Mouse (Mus musculus): ENCODE measurements around the gene Leng9. TPM values are rescaled to one million over a fixed set of nuclear protein-coding genes. Genes with fewer than 3 reads are reported as not detected.
A peak's percentile ranks its signal among the peaks of the same experiment; 100 is the strongest.
"Not testable (repeated sequence)": the region's sequence is repeated elsewhere in the genome, so short reads cannot be mapped to it uniquely, and the experiment has no call there.

Leng9 gene
- 3.6 and 4.3 TPM in 2 replicates for polyA plus RNA-seq (2015; fragmentation: Nextera tagmentation; extraction: Ambion mirVana)

DNA sequence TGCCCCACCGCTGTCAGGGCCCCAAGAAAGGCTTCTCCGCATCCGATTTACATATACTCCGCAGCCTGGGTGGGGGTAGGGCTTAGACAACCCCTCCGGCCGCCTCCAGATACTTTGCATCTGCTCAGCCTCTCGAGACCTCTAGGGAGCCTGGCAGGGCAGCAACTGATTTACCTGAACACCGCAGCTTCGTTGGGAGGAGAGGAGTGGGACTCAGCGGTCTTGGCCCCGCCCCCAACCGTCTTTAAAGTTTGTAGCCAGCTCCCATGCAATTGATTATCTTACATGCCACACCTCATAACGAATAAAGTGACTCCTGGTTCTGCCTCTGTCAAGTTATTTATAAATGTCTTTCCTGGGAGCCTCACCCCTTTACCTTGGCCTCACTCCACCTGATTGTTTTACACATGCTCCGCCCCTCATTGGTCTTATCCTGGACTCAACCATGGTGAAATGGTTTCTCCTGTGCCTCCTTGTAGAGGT is at the start of gene Leng9:
Gene Leng9, minus strand, starts transcription at position 316 of the 483 bp plus-strand sequence.
- Histone ChIP-seq H3K9me3 (ENCODE audit: low read length) (no peaks in the 10 kb centered on the region), H3K36me3 (ENCODE audit: insufficient read depth, low read length) (peaks cover 26% of the 10 kb centered on the region), H3K9ac (replicated peaks; ENCODE audit: low read length) (peak within 1 kb of the TSS; percentile 79), H3K4me1 (ENCODE audit: insufficient read depth, low read length) (peaks cover 27% of the 10 kb centered on the region), H3K4me3 (ENCODE audit: low read length) (peak within 1 kb of the TSS; percentile 62), H3K27me3 (ENCODE audit: insufficient read depth, low read length) (peaks cover 13% of the 10 kb centered on the region), H3K27ac (ENCODE audit: low read length) (peak within 1 kb of the TSS; percentile 95), H3K4me2 (replicated peaks; ENCODE audit: low read depth, low read length) (peak within 1 kb of the TSS; percentile 92)
- WGBS: under 1% methylated on average over 14 of the region's 14 CpGs
- peak; percentile 50 for ATAC-seq (ENCODE audit: low FRiP score, low TSS enrichment)

DNA sequence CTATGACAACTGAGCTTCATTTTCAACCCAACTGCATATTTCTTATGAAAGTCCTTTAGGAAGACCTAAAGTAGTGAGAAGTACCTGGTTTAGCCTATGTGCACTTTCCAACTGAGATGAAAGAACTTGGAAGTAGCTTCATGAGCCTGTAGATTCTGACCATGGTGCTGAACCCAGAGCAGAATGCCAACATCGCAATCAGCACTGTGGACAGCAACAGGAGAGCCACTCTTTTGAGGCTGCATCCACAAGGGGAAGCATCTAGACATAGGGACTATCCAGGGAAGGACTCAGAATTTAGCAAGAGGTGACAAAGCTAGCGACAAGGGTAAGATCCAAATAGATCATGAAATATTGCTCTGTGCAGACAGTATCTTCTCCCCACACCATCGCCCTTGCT is 28.3 kb upstream of the Leng9 start:
- Histone ChIP-seq H3K4me2 (replicated peaks; ENCODE audit: low read depth, low read length) (no peak overlapping the region), H3K27me3 (ENCODE audit: insufficient read depth, low read length) (no peaks in the 10 kb centered on the region), H3K4me1 (ENCODE audit: insufficient read depth, low read length) (no peaks in the 10 kb centered on the region), H3K9me3 (ENCODE audit: low read length) (no peaks in the 10 kb centered on the region), H3K27ac (ENCODE audit: low read length) (no peak overlapping the region), H3K9ac (replicated peaks; ENCODE audit: low read length) (no peak overlapping the region), H3K36me3 (ENCODE audit: insufficient read depth, low read length) (no peaks in the 10 kb centered on the region), H3K4me3 (ENCODE audit: low read length) (no peak overlapping the region)
- WGBS: 45% methylated on average over 3 of the region's 3 CpGs
- no peak; the same call in 1 of the 2 replicates for ATAC-seq (ENCODE audit: low FRiP score, low TSS enrichment)

DNA sequence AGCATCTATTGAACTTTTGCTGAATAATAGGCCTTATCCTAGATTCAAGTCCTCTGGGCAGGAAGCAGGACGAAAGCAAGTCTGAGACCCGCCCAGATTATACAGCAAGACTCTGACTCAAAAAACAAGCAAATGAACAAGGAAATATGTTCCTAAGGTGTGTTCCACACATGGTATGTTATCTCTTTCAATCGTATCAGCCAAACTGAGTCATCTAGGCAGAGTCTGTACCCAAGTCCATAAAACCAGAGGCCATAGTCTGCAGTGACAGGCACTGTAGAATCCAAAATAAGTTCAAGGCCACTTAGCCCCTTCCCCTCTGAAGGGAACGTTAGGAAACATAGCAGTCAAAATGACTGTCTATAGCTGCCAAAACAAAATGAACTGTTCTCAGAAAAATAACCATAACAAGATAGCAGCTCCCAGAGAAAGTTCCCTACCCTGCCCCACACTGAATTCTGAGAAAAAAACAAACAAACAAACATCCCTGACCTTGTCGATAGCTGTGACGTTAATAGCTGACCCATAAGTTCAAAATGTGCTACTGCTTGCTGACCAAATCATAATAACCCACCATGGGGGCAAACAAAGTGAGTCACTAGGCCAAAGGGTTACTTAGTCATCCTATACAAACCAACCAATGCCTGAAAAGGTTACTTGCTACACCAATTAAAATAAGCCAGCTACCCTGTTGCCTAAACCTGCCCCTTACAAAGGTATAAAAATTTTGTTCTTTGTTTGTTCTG is 20.2 kb upstream of the Leng9 start:
- H3K27ac ChIP-seq (ENCODE audit: low read length): no peak overlapping the region
- no peaks in the 10 kb centered on the region for H3K27me3 ChIP-seq (ENCODE audit: insufficient read depth, low read length)
- ATAC-seq (ENCODE audit: low FRiP score, low TSS enrichment): no peak
- no peak overlapping the region for H3K4me3 ChIP-seq (ENCODE audit: low read length)
- H3K9me3 ChIP-seq (ENCODE audit: low read length): no peaks in the 10 kb centered on the region
- no peak overlapping the region for H3K9ac ChIP-seq (replicated peaks; ENCODE audit: low read length)
- H3K36me3 ChIP-seq (ENCODE audit: insufficient read depth, low read length): no peaks in the 10 kb centered on the region
- WGBS: 81% methylated on average over 6 of the region's 6 CpGs
- peaks cover 2% of the 10 kb centered on the region for H3K4me1 ChIP-seq (ENCODE audit: insufficient read depth, low read length)
- H3K4me2 ChIP-seq (replicated peaks; ENCODE audit: low read depth, low read length): no peak overlapping the region

DNA sequence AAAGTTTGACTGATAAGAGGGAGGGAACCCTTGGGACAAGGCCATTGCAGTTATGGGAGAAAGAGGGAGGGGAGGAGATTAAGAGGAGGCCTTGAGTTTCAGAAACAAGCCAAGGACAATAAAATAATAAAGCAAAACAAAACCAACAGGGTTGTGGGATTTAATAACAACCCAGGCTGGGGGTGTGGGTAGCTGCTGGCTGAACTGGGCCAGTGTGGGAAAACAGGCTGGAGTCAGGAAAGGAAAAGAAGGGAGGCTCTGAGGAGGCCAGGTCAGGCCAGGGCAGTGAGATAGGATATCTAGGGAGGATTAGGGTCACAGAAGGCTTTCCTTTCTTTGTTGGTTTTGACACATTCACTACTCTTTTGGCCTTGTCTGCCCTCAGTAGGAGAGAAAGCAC is 16.9 kb upstream of the Leng9 start:
- no peaks in the 10 kb centered on the region for H3K9me3 ChIP-seq (ENCODE audit: low read length)
- no peak overlapping the region for H3K4me2 ChIP-seq (replicated peaks; ENCODE audit: low read depth, low read length)
- peaks cover 16% of the 10 kb centered on the region for H3K4me1 ChIP-seq (ENCODE audit: insufficient read depth, low read length)
- no peaks in the 10 kb centered on the region for H3K27me3 ChIP-seq (ENCODE audit: insufficient read depth, low read length)
- ATAC-seq (ENCODE audit: low FRiP score, low TSS enrichment): no peak
- H3K27ac ChIP-seq (ENCODE audit: low read length): no peak overlapping the region
- H3K4me3 ChIP-seq (ENCODE audit: low read length): no peak overlapping the region
- H3K9ac ChIP-seq (replicated peaks; ENCODE audit: low read length): no peak overlapping the region
- H3K36me3 ChIP-seq (ENCODE audit: insufficient read depth, low read length): no peaks in the 10 kb centered on the region

DNA sequence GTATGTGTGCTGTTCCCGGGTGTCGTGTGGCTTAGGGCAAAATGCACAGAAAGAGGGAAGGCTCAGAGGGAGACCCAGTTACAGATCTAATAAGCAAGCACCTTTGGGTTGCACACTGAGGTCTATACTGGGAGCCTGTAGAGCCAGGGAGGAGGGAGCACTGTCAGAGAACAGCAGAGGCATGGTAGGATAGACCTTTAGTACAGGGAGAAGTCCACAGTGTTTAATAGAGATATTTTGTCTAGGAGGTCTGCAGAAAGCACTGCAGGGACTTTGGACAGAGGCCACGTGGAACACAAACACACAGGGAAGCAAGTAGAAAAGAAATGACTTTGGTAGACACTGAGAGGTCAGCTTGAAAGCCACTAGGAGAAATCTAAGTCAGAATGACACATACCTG is 15.1 kb upstream of the Leng9 start:
- no peaks in the 10 kb centered on the region for H3K9me3 ChIP-seq (ENCODE audit: low read length)
- no peaks in the 10 kb centered on the region for H3K36me3 ChIP-seq (ENCODE audit: insufficient read depth, low read length)
- H3K4me3 ChIP-seq (ENCODE audit: low read length): peak overlapping the region; percentile 57; the same call in 1 of the 2 replicates
- 11% methylated on average over 3 of the region's 3 CpGs for WGBS
- peak overlapping the region; percentile 38; the same call in 1 of the 2 replicates for H3K9ac ChIP-seq (replicated peaks; ENCODE audit: low read length)
- no peaks in the 10 kb centered on the region for H3K27me3 ChIP-seq (ENCODE audit: insufficient read depth, low read length)
- peaks cover 16% of the 10 kb centered on the region for H3K4me1 ChIP-seq (ENCODE audit: insufficient read depth, low read length)
- ATAC-seq (ENCODE audit: low FRiP score, low TSS enrichment): no peak
- H3K4me2 ChIP-seq (replicated peaks; ENCODE audit: low read depth, low read length): peak overlapping the region; percentile 70
- H3K27ac ChIP-seq (ENCODE audit: low read length): peak overlapping the region; percentile 55; the same call in 1 of the 2 replicates

DNA sequence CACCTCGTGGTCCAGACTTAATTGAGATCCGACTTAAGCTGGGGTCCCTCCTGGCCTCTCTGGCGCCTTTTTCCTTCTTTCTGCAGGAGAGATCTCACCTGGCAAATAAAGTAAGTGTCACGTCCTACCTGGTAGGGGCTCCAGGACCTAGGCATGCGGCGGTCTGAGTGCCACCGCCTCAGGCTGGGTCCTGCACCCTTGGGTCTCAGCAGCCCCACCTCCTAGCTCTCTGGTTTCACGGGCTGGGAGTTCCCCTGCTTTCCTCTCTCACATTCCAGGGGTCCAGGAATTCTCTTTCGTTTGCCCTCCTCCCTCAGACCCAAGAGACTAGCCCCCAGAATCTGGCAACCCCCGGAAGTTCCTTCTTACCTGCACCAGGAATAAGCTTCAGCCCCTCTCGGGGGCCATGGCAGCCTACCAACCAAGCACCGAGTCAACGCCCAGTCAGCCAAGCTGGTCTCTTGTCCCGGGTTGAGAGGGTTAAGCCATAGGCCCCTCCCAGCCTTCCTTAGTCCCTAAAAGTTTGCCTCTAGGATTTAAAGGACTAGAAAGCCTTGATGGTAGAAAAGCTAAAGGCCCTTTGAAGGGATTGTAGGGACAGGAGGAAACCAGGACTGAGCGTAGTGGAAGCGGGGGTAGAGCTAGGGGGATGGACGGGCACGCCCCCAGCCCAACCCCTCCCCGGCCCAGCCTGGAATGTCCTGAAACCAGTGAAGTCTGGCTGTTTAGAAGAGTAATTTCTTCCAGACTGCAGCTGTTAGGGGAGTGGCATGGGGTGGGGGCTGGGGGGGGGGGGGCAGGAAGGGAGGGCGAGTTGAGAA is 14.1 kb upstream of the Leng9 start, which contains the start of gene Cdc42ep5:
Gene Cdc42ep5, minus strand, starts transcription at position 771 of the 821 bp plus-strand sequence.
- peak; percentile 97 for ATAC-seq (ENCODE audit: low FRiP score, low TSS enrichment)
- Histone ChIP-seq H3K27ac (ENCODE audit: low read length) (peak within 1 kb of the TSS; percentile 76), H3K9me3 (ENCODE audit: low read length) (no peaks in the 10 kb centered on the region), H3K9ac (replicated peaks; ENCODE audit: low read length) (peak within 1 kb of the TSS; percentile 65), H3K36me3 (ENCODE audit: insufficient read depth, low read length) (no peaks in the 10 kb centered on the region), H3K27me3 (ENCODE audit: insufficient read depth, low read length) (no peaks in the 10 kb centered on the region), H3K4me1 (ENCODE audit: insufficient read depth, low read length) (peaks cover 16% of the 10 kb centered on the region), H3K4me3 (ENCODE audit: low read length) (peak within 1 kb of the TSS; percentile 57), H3K4me2 (replicated peaks; ENCODE audit: low read depth, low read length) (peak within 1 kb of the TSS; percentile 70)
- under 1% methylated on average over 19 of the region's 20 CpGs for WGBS

DNA sequence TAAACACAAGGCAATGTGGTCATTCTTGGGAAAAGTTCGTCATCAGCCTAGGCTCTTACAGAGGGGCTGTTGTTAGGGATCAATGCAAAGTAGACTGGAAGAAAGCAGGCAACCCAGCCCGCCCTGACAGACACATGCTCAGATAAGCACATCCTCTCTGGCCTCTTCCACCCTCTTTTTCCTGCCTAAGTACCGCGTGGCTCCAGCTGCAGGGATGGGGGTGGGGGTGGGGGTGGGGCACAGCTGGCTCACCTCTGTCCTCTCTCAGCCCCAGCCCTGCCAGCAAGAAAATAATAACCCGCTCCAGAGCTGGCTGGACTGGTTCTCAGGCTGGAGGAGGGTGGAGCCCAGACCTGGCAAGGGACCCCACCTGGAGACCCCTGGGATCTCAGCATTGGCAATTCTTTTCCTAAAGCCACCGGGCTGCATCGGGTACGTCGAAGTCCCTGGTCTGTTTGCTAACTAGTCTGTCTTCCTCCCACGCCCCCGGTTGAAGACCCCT is 13.4 kb upstream of the Leng9 start:
- H3K27me3 ChIP-seq (ENCODE audit: insufficient read depth, low read length): no peaks in the 10 kb centered on the region
- under 1% methylated on average over 11 of the region's 11 CpGs for WGBS
- ATAC-seq (ENCODE audit: low FRiP score, low TSS enrichment): peak; percentile 61
- no peaks in the 10 kb centered on the region for H3K9me3 ChIP-seq (ENCODE audit: low read length)
- H3K9ac ChIP-seq (replicated peaks; ENCODE audit: low read length): peak overlapping the region; percentile 65
- H3K4me2 ChIP-seq (replicated peaks; ENCODE audit: low read depth, low read length): peak overlapping the region; percentile 70
- H3K27ac ChIP-seq (ENCODE audit: low read length): peak overlapping the region; percentile 76
- peaks cover 16% of the 10 kb centered on the region for H3K4me1 ChIP-seq (ENCODE audit: insufficient read depth, low read length)
- H3K4me3 ChIP-seq (ENCODE audit: low read length): peak overlapping the region; percentile 57
- H3K36me3 ChIP-seq (ENCODE audit: insufficient read depth, low read length): no peaks in the 10 kb centered on the region

DNA sequence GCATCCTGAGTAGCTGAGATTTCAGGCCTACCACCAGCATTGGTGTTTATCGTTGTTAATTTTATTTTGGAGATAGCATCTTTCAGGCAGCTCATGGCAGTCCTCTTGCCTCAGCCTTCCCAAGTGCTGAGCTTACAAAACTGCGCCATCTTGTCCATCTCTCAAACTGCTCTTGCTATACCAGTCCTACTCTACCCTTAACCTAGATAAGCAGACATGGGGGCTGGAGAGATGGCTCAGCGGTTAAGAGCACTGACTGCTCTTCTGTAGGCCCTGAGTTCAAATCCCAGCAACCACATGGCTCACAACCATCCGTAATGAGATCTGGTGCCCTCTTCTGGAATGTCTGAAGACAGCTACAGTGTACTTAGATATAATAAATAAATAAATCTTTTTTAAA is 11.4 kb upstream of the Leng9 start:
- not testable (repeated sequence) for H3K4me2 ChIP-seq (replicated peaks; ENCODE audit: low read depth, low read length); H3K9me3 ChIP-seq (ENCODE audit: low read length); H3K27ac ChIP-seq (ENCODE audit: low read length); ATAC-seq (ENCODE audit: low FRiP score, low TSS enrichment); H3K36me3 ChIP-seq (ENCODE audit: insufficient read depth, low read length); H3K27me3 ChIP-seq (ENCODE audit: insufficient read depth, low read length); H3K9ac ChIP-seq (replicated peaks; ENCODE audit: low read length); H3K4me3 ChIP-seq (ENCODE audit: low read length)
- peaks cover 16% of the 10 kb centered on the region for H3K4me1 ChIP-seq (ENCODE audit: insufficient read depth, low read length)
- WGBS: 93% methylated on average over 4 of the region's 4 CpGs

DNA sequence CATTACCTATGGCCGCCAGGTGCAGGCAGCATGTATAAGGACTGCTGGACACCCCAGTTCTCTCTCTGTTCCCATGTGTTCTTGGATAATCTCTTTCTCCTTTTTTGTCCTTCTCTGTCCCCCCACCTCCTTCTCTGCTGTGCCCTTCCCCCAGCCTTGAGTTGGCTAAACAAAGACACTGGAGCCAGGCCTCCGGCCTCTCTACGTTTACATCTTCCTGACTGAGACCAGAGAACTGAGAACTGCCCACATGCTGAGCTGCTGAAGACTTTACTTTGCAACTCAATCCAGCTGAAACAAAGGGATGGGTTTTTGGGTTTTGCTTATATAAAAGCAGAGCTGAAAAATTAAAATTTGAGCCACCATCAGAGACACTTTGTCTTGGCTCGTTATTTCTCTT is 4.8 kb upstream of the Leng9 start:
- WGBS: 58% methylated on average over 4 of the region's 4 CpGs
- ATAC-seq (ENCODE audit: low FRiP score, low TSS enrichment): no peak

More for the DNA sequence above, 4.8 kb upstream of the Leng9 start:
- Histone ChIP-seq H3K27me3 (ENCODE audit: insufficient read depth, low read length) (peaks cover 13% of the 10 kb centered on the region), H3K4me3 (ENCODE audit: low read length) (no peak overlapping the region), H3K4me1 (ENCODE audit: insufficient read depth, low read length) (peaks cover 15% of the 10 kb centered on the region), H3K4me2 (replicated peaks; ENCODE audit: low read depth, low read length) (no peak overlapping the region), H3K9me3 (ENCODE audit: low read length) (no peaks in the 10 kb centered on the region), H3K36me3 (ENCODE audit: insufficient read depth, low read length) (no peaks in the 10 kb centered on the region), H3K9ac (replicated peaks; ENCODE audit: low read length) (no peak overlapping the region), H3K27ac (ENCODE audit: low read length) (no peak overlapping the region)
